In the genomic region with DNA sequence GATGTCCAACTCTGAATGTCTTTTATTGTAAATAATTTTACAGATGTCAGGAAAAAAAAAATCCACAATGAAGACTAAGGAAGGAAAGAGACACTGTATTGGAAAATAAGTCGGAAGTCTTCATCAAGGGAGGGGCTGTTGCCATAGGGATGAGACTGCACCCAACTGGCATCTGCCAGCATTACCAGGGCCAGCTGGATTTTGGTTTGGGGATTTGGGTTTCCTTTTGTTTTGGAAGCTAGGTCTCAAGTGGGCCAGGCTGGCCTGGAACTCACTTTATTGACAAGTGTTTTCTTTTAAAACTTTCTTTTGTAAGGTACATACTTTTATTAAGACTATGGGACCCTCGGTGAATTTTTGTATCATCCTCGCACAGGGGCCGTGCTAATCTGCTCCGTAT, we compare ENCODE assay signal across 20 mouse cellular contexts. TPM values are rescaled to one million over a fixed set of nuclear protein-coding genes. Genes with fewer than 3 reads are reported as not detected.
A peak's percentile ranks its signal among the peaks of the same experiment; 100 is the strongest.
DNase-seq lines count a peak whose midpoint lies in the region; ATAC-seq and TF ChIP-seq lines count a peak whose summit lies in the region.
"Had no signal": no experiment of that assay in that cellular context is flagged by ENCODE, and none has a peak within 500 bp of the region (broad histone marks: within the 10 kb centered on the region; RNA-seq: fewer than 3 reads in every experiment).

No protein-coding gene starts in this region.

- H3K9ac ChIP-seq in hindbrain, embryonic 14.5 days = no peak overlapping the region
- H3K9ac ChIP-seq in midbrain, embryonic 15.5 days = no peak overlapping the region
- H3K9ac ChIP-seq in neural tube, embryonic 13.5 days = no peak overlapping the region
- H3K9ac ChIP-seq in neural tube, embryonic 15.5 days (replicated peaks) = no peak overlapping the region
- no peak overlapping the region for H3K9ac ChIP-seq in liver, postnatal 0 days (replicated peaks)
- H3K9ac ChIP-seq: embryonic facial prominence, embryonic 15.5 days; heart, embryonic 15.5 days had no signal

- ATAC-seq in hindbrain, embryonic 14.5 days (ENCODE audit: low FRiP score) = no peak
- no peak for ATAC-seq in midbrain, embryonic 15.5 days (replicated peaks)
- ATAC-seq in neural tube, embryonic 13.5 days (ENCODE audit: low read depth) = no peak
- no peak for ATAC-seq in neural tube, embryonic 15.5 days (ENCODE audit: low FRiP score)
- no peak for ATAC-seq in liver, postnatal 0 days
- ATAC-seq: forebrain, embryonic 14.5 days; inflammation-experienced regulatory T-cells, adult 6 months; intestine, postnatal 0 days had no signal

- peaks cover 55% of the 10 kb centered on the region for H3K4me1 ChIP-seq in hindbrain, embryonic 10.5 days (replicated peaks)
- H3K4me1 ChIP-seq in hindbrain, embryonic 14.5 days (replicated peaks; ENCODE audit: control insufficient read depth, insufficient read depth, low read length) = peaks cover 5% of the 10 kb centered on the region
- peaks cover 64% of the 10 kb centered on the region for H3K4me1 ChIP-seq in midbrain, embryonic 10.5 days
- H3K4me1 ChIP-seq in midbrain, embryonic 15.5 days = no peaks in the 10 kb centered on the region
- peaks cover 43% of the 10 kb centered on the region for H3K4me1 ChIP-seq in neural tube, embryonic 13.5 days (replicated peaks)
- H3K4me1 ChIP-seq in neural tube, embryonic 15.5 days = peaks cover 15% of the 10 kb centered on the region
- peaks cover 2% of the 10 kb centered on the region for H3K4me1 ChIP-seq in liver, postnatal 0 days (ENCODE audit: insufficient read depth)

- H3K4me3 ChIP-seq in hindbrain, embryonic 10.5 days = no peak overlapping the region
- no peak overlapping the region for H3K4me3 ChIP-seq in hindbrain, embryonic 14.5 days (replicated peaks; ENCODE audit: low read length)
- no peak overlapping the region for H3K4me3 ChIP-seq in midbrain, embryonic 10.5 days
- no peak overlapping the region for H3K4me3 ChIP-seq in midbrain, embryonic 15.5 days
- no peak overlapping the region for H3K4me3 ChIP-seq in neural tube, embryonic 13.5 days
- no peak overlapping the region for H3K4me3 ChIP-seq in neural tube, embryonic 15.5 days (replicated peaks)
- no peak overlapping the region for H3K4me3 ChIP-seq in liver, postnatal 0 days (ENCODE audit: low read depth, low read length)
- H3K4me3 ChIP-seq: embryonic facial prominence, embryonic 15.5 days; erythroblast, embryonic 14.5 days; heart, adult 2 months; heart, embryonic 15.5 days had no signal

- no peak for DNase-seq in hindbrain, embryonic 10.5 days (ENCODE audit: low spot score)
- no peak for DNase-seq in hindbrain, embryonic 14.5 days (ENCODE audit: low spot score)
- DNase-seq in midbrain, embryonic 10.5 days (ENCODE audit: low spot score) = no peak
- DNase-seq in liver, postnatal 0 days = no peak
- DNase-seq: adrenal gland, adult 2 months; adrenal gland, postnatal 25 days; cerebellum, adult 2 months; gastrocnemius, postnatal 14 days; heart, adult 2 months; heart, postnatal 14 days had no signal

- H3K27me3 ChIP-seq in hindbrain, embryonic 10.5 days (ENCODE audit: insufficient read depth, poor library complexity, severe bottlenecking) = no peaks in the 10 kb centered on the region
- no peaks in the 10 kb centered on the region for H3K27me3 ChIP-seq in hindbrain, embryonic 14.5 days (ENCODE audit: control insufficient read depth, insufficient read depth, low read length)
- no peaks in the 10 kb centered on the region for H3K27me3 ChIP-seq in midbrain, embryonic 10.5 days (ENCODE audit: low read depth, poor library complexity, severe bottlenecking)
- H3K27me3 ChIP-seq in midbrain, embryonic 15.5 days (replicated peaks) = no peaks in the 10 kb centered on the region
- no peaks in the 10 kb centered on the region for H3K27me3 ChIP-seq in neural tube, embryonic 13.5 days
- H3K27me3 ChIP-seq in neural tube, embryonic 15.5 days (replicated peaks) = no peaks in the 10 kb centered on the region
- no peaks in the 10 kb centered on the region for H3K27me3 ChIP-seq in liver, postnatal 0 days (ENCODE audit: insufficient read depth, low read length)
- H3K27me3 ChIP-seq: embryonic facial prominence, embryonic 15.5 days; heart, embryonic 15.5 days had no signal

- no peak for TF ChIP-seq EP300 in liver, postnatal 0 days (IDR thresholded peaks at IDR 0.05; ENCODE audit: low read depth)

- H3K4me2 ChIP-seq in hindbrain, embryonic 14.5 days (replicated peaks) = no peak overlapping the region
- H3K4me2 ChIP-seq in midbrain, embryonic 15.5 days = no peak overlapping the region
- no peak overlapping the region for H3K4me2 ChIP-seq in neural tube, embryonic 13.5 days
- no peak overlapping the region for H3K4me2 ChIP-seq in neural tube, embryonic 15.5 days
- no peak overlapping the region for H3K4me2 ChIP-seq in liver, postnatal 0 days (ENCODE audit: low read depth, low read length)
- H3K4me2 ChIP-seq: embryonic facial prominence, embryonic 15.5 days; heart, embryonic 11.5 days; heart, embryonic 15.5 days had no signal

- WGBS in hindbrain, embryonic 10.5 days = 42% methylated on average over 5 of the region's 5 CpGs
- WGBS in hindbrain, embryonic 14.5 days = 31% methylated on average over 5 of the region's 5 CpGs
- WGBS in midbrain, embryonic 10.5 days = 32% methylated on average over 5 of the region's 5 CpGs
- 11% methylated on average over 5 of the region's 5 CpGs for WGBS in midbrain, embryonic 15.5 days
- WGBS in neural tube, embryonic 13.5 days = 48% methylated on average over 5 of the region's 5 CpGs
- 42% methylated on average over 5 of the region's 5 CpGs for whole genome bisulfite sequencing in neural tube, embryonic 15.5 days
- 80% methylated on average over 5 of the region's 5 CpGs for WGBS in liver, postnatal 0 days (ENCODE audit: insufficient replicate concordance)

- peaks cover 6% of the 10 kb centered on the region; the same call in 1 of the 2 replicates for H3K36me3 ChIP-seq in hindbrain, embryonic 10.5 days
- H3K36me3 ChIP-seq in hindbrain, embryonic 14.5 days (replicated peaks; ENCODE audit: control insufficient read depth, insufficient read depth) = no peaks in the 10 kb centered on the region; the same call in none of the 2 replicates
- peaks cover 21% of the 10 kb centered on the region for H3K36me3 ChIP-seq in midbrain, embryonic 10.5 days
- no peaks in the 10 kb centered on the region for H3K36me3 ChIP-seq in midbrain, embryonic 15.5 days (replicated peaks)
- H3K36me3 ChIP-seq in neural tube, embryonic 13.5 days = 0 out of 2 replicates have a peak, but pooled peaks cover 6% of the 10 kb centered on the region
- H3K36me3 ChIP-seq in neural tube, embryonic 15.5 days = 0 out of 2 replicates have a peak, but pooled peaks cover 14% of the 10 kb centered on the region
- no peaks in the 10 kb centered on the region for H3K36me3 ChIP-seq in liver, postnatal 0 days (replicated peaks; ENCODE audit: insufficient read depth, low read length)
- H3K36me3 ChIP-seq: embryonic facial prominence, embryonic 15.5 days; heart, embryonic 15.5 days had no signal

- no peaks in the 10 kb centered on the region for H3K9me3 ChIP-seq in hindbrain, embryonic 10.5 days
- no peaks in the 10 kb centered on the region for H3K9me3 ChIP-seq in hindbrain, embryonic 14.5 days (ENCODE audit: control insufficient read depth, low read length)
- peaks cover 7% of the 10 kb centered on the region; the same call in 1 of the 2 replicates for H3K9me3 ChIP-seq in midbrain, embryonic 10.5 days (replicated peaks)
- no peaks in the 10 kb centered on the region for H3K9me3 ChIP-seq in midbrain, embryonic 15.5 days
- H3K9me3 ChIP-seq in neural tube, embryonic 13.5 days = no peaks in the 10 kb centered on the region
- H3K9me3 ChIP-seq in neural tube, embryonic 15.5 days (replicated peaks) = no peaks in the 10 kb centered on the region
- no peaks in the 10 kb centered on the region for H3K9me3 ChIP-seq in liver, postnatal 0 days (ENCODE audit: low read length)
- H3K9me3 ChIP-seq: embryonic facial prominence, embryonic 15.5 days had no signal

- H3K27ac ChIP-seq in hindbrain, embryonic 10.5 days = peak overlapping the region; percentile 78
- H3K27ac ChIP-seq in hindbrain, embryonic 14.5 days = no peak overlapping the region
- H3K27ac ChIP-seq in midbrain, embryonic 10.5 days (replicated peaks) = peak overlapping the region; percentile 83
- H3K27ac ChIP-seq in midbrain, embryonic 15.5 days = no peak overlapping the region
- H3K27ac ChIP-seq in neural tube, embryonic 13.5 days (replicated peaks) = peak overlapping the region; percentile 46; the same call in 1 of the 2 replicates
- no peak overlapping the region for H3K27ac ChIP-seq in neural tube, embryonic 15.5 days (replicated peaks)
- no peak overlapping the region for H3K27ac ChIP-seq in liver, postnatal 0 days (ENCODE audit: low read depth)
- H3K27ac ChIP-seq: embryonic facial prominence, embryonic 15.5 days; heart, adult 2 months; heart, embryonic 15.5 days had no signal

- TF ChIP-seq CTCF in liver, postnatal 0 days (IDR thresholded peaks at IDR 0.05; ENCODE audit: low read depth) = no peak

RNA-seq across cellular contexts. Expression of a gene that starts 47.7 kb away (rescaled TPM):
- 15.0 and 15.6 TPM in 2 replicates for polyA plus RNA-seq in hindbrain, embryonic 10.5 days (2016; fragmentation: Nextera tagmentation; extraction: Ambion mirVana)
- 24.0 and 24.3 TPM in 2 replicates for polyA plus RNA-seq in hindbrain, embryonic 14.5 days (2014; fragmentation: Nextera tagmentation; extraction: Ambion mirVana)
- 18.6 and 23.4 TPM in 2 replicates for polyA plus RNA-seq in midbrain, embryonic 10.5 days (2016; fragmentation: Nextera tagmentation; extraction: Ambion mirVana)
- polyA plus RNA-seq in midbrain, embryonic 15.5 days (2015; fragmentation: Nextera tagmentation; extraction: Ambion mirVana) = 29.5 and 32.9 TPM in 2 replicates
- polyA plus RNA-seq in neural tube, embryonic 13.5 days (2015; fragmentation: Nextera tagmentation; extraction: Ambion mirVana) = 24.6 and 25.4 TPM in 2 replicates
- 23.1 and 24.1 TPM in 2 replicates for polyA plus RNA-seq in neural tube, embryonic 15.5 days (2015; fragmentation: Nextera tagmentation; extraction: Ambion mirVana)
- polyA plus RNA-seq in liver, postnatal 0 days (2015; fragmentation: Nextera tagmentation; extraction: Ambion mirVana) = 1.1 and 1.2 TPM in 2 replicates
- polyA plus RNA-seq: erythroblast, embryonic 14.5 days had no signal

Comparison
In these comparisons a context has a peak if more than half of its experiments do, and no peak if none do; other contexts are left out.
1. H3K27ac ChIP-seq: peak in hindbrain, embryonic 10.5 days (single experiment), midbrain, embryonic 10.5 days (single experiment) and neural tube, embryonic 13.5 days (single experiment); none in hindbrain, embryonic 14.5 days (single experiment), midbrain, embryonic 15.5 days (single experiment), neural tube, embryonic 15.5 days (single experiment) and liver, postnatal 0 days (single experiment).